Mouse (Mus musculus): ENCODE data around the gene Mul1. TPM values are rescaled to one million over a fixed set of nuclear protein-coding genes. Genes with fewer than 3 reads are reported as not detected.

The Mul1 gene
- 9.4 and 9.6 TPM in 2 replicates for polyA plus RNA-seq (2015; fragmentation: Nextera tagmentation; extraction: Ambion mirVana)

GRCm38 (mm10) chr4:138434347-138435316, at the start of gene Mul1:
TSS of gene Mul1 (plus strand) at chr4:138434671.

GRCm38 (mm10) chr4:138395971-138396645, 38.4 kb upstream of the Mul1 start, which contains the start of gene Fam43b:
TSS of gene Fam43b (minus strand) at chr4:138396528.

DNA sequence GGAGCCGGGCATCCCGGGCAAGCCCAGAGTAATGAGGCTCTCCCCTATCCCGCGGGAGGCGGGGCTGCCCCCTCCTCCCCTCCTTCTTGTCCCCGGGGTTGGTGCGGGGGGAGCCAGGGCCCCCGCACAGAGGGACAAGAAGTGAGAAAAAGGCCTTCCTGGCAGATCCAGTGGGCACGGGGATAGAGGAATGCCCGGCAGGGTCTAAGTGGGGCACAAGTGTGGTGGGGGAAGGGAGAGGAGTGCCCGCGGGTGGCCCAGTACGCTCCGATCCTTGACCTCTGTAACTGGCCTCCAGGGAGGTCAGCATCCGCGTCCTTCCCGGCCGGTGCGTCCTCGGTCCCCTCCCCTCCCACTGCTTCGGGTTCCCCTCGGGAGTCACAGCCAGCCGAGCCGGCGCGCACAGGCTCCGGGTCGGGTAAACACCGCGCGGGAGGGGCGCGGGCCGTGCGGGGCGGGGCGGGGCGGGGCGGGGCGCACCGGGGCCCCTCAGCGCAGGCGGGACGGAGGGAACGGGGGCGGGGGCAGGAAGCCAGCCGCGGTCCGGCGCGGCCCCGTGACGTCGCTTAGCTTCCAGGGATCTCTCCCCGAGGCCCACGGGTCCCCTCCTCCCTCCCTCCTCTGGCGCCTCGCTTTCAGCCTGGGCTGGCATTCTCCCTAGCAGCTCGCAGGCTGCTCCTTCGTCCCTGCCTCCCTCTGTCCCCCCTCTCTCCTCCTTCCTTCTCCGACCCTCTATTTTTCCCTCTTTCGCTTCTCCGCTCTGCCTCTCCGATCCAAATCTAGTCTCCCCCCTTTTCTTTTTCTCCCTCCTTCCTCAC, 19.5 kb downstream of the Mul1 start, which contains the start of gene Camk2n1:
TSS of gene Camk2n1 (plus strand) at position 562 of the 818 bp plus-strand sequence.

Other genes with a start within 250 kb of the Mul1 start
- gene Hp1bp3, start 218.4 kb upstream of the Mul1 start, polyA plus RNA-seq (2015; fragmentation: Nextera tagmentation; extraction: Ambion mirVana), result 63.0 and 74.7 TPM in 2 replicates
- gene Sh2d5, start 184.3 kb upstream of the Mul1 start, polyA plus RNA-seq (2015; fragmentation: Nextera tagmentation; extraction: Ambion mirVana), result 1.3 and 2.0 TPM in 2 replicates
- 0.30 and 0.57 TPM in 2 replicates for gene Kif17, start 184.2 kb upstream of the Mul1 start, polyA plus RNA-seq (2015; fragmentation: Nextera tagmentation; extraction: Ambion mirVana)
- 147 and 161 TPM in 2 replicates for gene Ddost, start 129.9 kb upstream of the Mul1 start, polyA plus RNA-seq (2015; fragmentation: Nextera tagmentation; extraction: Ambion mirVana)
- 54.0 and 71.2 TPM in 2 replicates for gene Pink1, start 108.4 kb upstream of the Mul1 start, polyA plus RNA-seq (2015; fragmentation: Nextera tagmentation; extraction: Ambion mirVana)
- 3.7 and 5.4 TPM in 2 replicates for gene Cda, start 66.7 kb upstream of the Mul1 start, polyA plus RNA-seq (2015; fragmentation: Nextera tagmentation; extraction: Ambion mirVana)
- gene Fam43b, start 38.1 kb upstream of the Mul1 start, polyA plus RNA-seq (2015; fragmentation: Nextera tagmentation; extraction: Ambion mirVana), result 0.05 TPM in 1 of 2 replicates, not detected in the other
- gene Camk2n1, start 19.6 kb downstream of the Mul1 start, polyA plus RNA-seq (2015; fragmentation: Nextera tagmentation; extraction: Ambion mirVana), result 3.0 and 3.8 TPM in 2 replicates
- gene Vwa5b1, start 201.2 kb downstream of the Mul1 start, polyA plus RNA-seq (2015; fragmentation: Nextera tagmentation; extraction: Ambion mirVana), result not detected in 2 replicates